Mouse (Mus musculus): ENCODE measurements around the gene Tmbim4.
"Not testable (repeated sequence)": the region's sequence is repeated elsewhere in the genome, so short reads cannot be mapped to it uniquely, and the experiment has no call there.

Gene Tmbim4

GRCm38 (mm10) chr10:120197061-120197835 is 4.1 kb upstream of the Tmbim4 start:
- DNase-seq: no peak

GRCm38 (mm10) chr10:120201961-120202402 is 592 bp downstream of the Tmbim4 start, which contains the start of gene Irak3:
Gene Irak3, minus strand, starts transcription at chr10:120202130.
- DNase-seq: peak; percentile 85

GRCm38 (mm10) chr10:120202467-120203250 is 1.3 kb downstream of the Tmbim4 start:
- DNase-seq: no peak

GRCm38 (mm10) chr10:120204591-120205210 is 3.3 kb downstream of the Tmbim4 start:
- DNase-seq: no peak

GRCm38 (mm10) chr10:120208015-120208414 is 6.6 kb downstream of the Tmbim4 start:
- no peak for DNase-seq

- peak; percentile 53 for DNase-seq
These were observed 7.5 kb downstream of the Tmbim4 start for GRCm38 (mm10) chr10:120208575-120209538.

- DNase-seq: no peak
These were observed 8.1 kb downstream of the Tmbim4 start for GRCm38 (mm10) chr10:120209539-120209925.

- DNase-seq: no peak
These were observed 8.7 kb downstream of the Tmbim4 start for GRCm38 (mm10) chr10:120210096-120210495.

- not testable (repeated sequence) for DNase-seq
These were observed 15.7 kb downstream of the Tmbim4 start for GRCm38 (mm10) chr10:120217099-120217498.

GRCm38 (mm10) chr10:120218996-120219395 is 17.6 kb downstream of the Tmbim4 start:
- DNase-seq: no peak

GRCm38 (mm10) chr10:120219578-120220359 is 18.4 kb downstream of the Tmbim4 start:
- DNase-seq: peak; percentile 15

GRCm38 (mm10) chr10:120220776-120221175 is 19.4 kb downstream of the Tmbim4 start:
- DNase-seq: no peak

- peak; percentile 84 for DNase-seq
These were observed 25.7 kb downstream of the Tmbim4 start, which contains the start of gene Llph for GRCm38 (mm10) chr10:120226871-120227661. Gene Llph, plus strand, starts transcription at chr10:120227070.

- DNase-seq: peak; percentile 68
These were observed 30.3 kb downstream of the Tmbim4 start for GRCm38 (mm10) chr10:120231718-120232117.

- DNase-seq: peak; percentile 44
These were observed 32.4 kb downstream of the Tmbim4 start for GRCm38 (mm10) chr10:120233655-120234367.

GRCm38 (mm10) chr10:120236855-120237254 is 35.5 kb downstream of the Tmbim4 start:
- DNase-seq: no peak

- no peak for DNase-seq
These were observed 36.9 kb downstream of the Tmbim4 start for GRCm38 (mm10) chr10:120238241-120238640.

GRCm38 (mm10) chr10:120239476-120239875 is 38.1 kb downstream of the Tmbim4 start:
- DNase-seq: no peak

GRCm38 (mm10) chr10:120242421-120242820 is 41.0 kb downstream of the Tmbim4 start:
- DNase-seq: no peak

- DNase-seq: no peak
These were observed 44.3 kb downstream of the Tmbim4 start for GRCm38 (mm10) chr10:120245681-120246080.
